In the genomic region with DNA sequence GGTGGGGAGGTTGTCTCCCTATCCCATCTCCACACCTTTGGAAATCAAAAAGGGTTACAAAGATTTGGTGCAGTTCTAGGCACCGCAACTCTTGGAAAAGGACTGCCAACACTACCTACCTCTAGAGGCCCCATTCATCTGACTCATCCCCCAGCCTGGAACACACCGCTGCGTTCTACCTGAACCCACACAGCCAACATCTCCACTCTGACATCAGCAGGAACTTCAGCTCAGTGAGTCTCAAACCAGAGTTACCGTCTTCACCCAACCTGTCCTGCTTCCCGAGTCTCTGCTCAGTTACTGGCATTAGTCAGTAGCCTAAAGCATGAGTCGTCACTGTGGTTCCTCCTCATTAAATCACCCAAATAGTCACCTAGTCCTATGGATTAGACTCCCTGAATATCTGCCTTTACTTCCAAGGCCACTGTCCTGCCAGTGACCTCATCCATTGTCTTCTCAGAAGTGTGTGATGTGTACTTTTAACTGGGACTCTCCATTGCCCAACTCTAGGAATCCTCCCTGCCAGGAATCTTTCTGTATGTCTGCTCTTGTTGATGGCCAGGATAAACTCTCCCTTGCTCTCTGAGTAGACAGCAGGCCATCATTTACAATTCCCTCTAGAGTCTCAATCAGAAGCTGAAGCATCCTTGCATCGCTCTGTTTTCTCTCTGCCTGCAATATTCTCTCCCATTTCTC, we compare ENCODE assay signal across 30 mouse cellular contexts.
DNase-seq lines count a peak whose midpoint lies in the region; ATAC-seq and TF ChIP-seq lines count a peak whose summit lies in the region.
"Had no signal": no experiment of that assay in that cellular context is flagged by ENCODE, and none has a peak within 500 bp of the region (broad histone marks: within the 10 kb centered on the region; RNA-seq: fewer than 3 reads in every experiment).

No protein-coding gene starts in this region.

- CTCF ChIA-PET in Patski (lab: Charles Lee) = no interaction called here

- peaks cover 29% of the 10 kb centered on the region for H3K4me1 ChIP-seq in intestine, embryonic 14.5 days (replicated peaks; ENCODE audit: control insufficient read depth, insufficient read depth, low read length)
- peaks cover 14% of the 10 kb centered on the region for H3K4me1 ChIP-seq in intestine, embryonic 16.5 days (ENCODE audit: control insufficient read depth, insufficient read depth, low read length)

- 85% methylated on average over 7 of the region's 7 CpGs for WGBS in intestine, embryonic 14.5 days
- 88% methylated on average over 7 of the region's 7 CpGs for WGBS in intestine, embryonic 16.5 days

- H3K27ac ChIP-seq in intestine, embryonic 14.5 days (ENCODE audit: low read depth) = no peak overlapping the region
- no peak overlapping the region for H3K27ac ChIP-seq in intestine, embryonic 16.5 days (ENCODE audit: low read length)
- H3K27ac ChIP-seq: embryonic facial prominence, embryonic 12.5 days; forebrain, embryonic 12.5 days; heart, adult 2 months; heart, embryonic 13.5 days; hindbrain, postnatal 0 days; liver, embryonic 15.5 days; midbrain, embryonic 13.5 days; neural tube, embryonic 13.5 days had no signal

- in situ Hi-C loops in Patski (cut with MboI; ENCODE audit: low pct_unique_long_range_greater_than_20kb) = loop anchor here (25.0 kb wide), 1 partner anchor 1143 kb away; no protein-coding TSS in a partner anchor

- H3K9ac ChIP-seq in intestine, embryonic 14.5 days (ENCODE audit: low read length) = no peak overlapping the region
- H3K9ac ChIP-seq in intestine, embryonic 16.5 days (ENCODE audit: low read depth, low read length) = no peak overlapping the region
- H3K9ac ChIP-seq: embryonic facial prominence, embryonic 12.5 days; forebrain, embryonic 12.5 days; heart, embryonic 13.5 days; liver, embryonic 15.5 days; midbrain, embryonic 13.5 days; neural tube, embryonic 13.5 days had no signal

- POLR2A ChIA-PET in Patski (lab: Charles Lee) = interaction anchor here (0.6 kb wide), 2 partner anchors 15 to 1129 kb away, joined by 3 read pairs; no protein-coding TSS in a partner anchor

- no peaks in the 10 kb centered on the region for H3K36me3 ChIP-seq in intestine, embryonic 14.5 days (ENCODE audit: control insufficient read depth, insufficient read depth, low read length)
- H3K36me3 ChIP-seq in intestine, embryonic 16.5 days (ENCODE audit: control insufficient read depth, insufficient read depth, low read length) = no peaks in the 10 kb centered on the region
- no peaks in the 10 kb centered on the region for H3K36me3 ChIP-seq in splenic B cell, adult 2 months (ENCODE audit: control insufficient read depth, insufficient read depth, low read length, poor library complexity, severe bottlenecking)
- H3K36me3 ChIP-seq: embryonic facial prominence, embryonic 12.5 days; forebrain, embryonic 12.5 days; heart, embryonic 13.5 days; liver, embryonic 15.5 days; midbrain, embryonic 13.5 days; neural tube, embryonic 13.5 days had no signal

- H3K9me3 ChIP-seq in intestine, embryonic 14.5 days (ENCODE audit: control insufficient read depth, low read length) = no peaks in the 10 kb centered on the region
- H3K9me3 ChIP-seq in intestine, embryonic 16.5 days (ENCODE audit: control insufficient read depth, low read length) = no peaks in the 10 kb centered on the region
- H3K9me3 ChIP-seq: embryonic facial prominence, embryonic 12.5 days; forebrain, embryonic 12.5 days; heart, embryonic 13.5 days; liver, embryonic 15.5 days; midbrain, embryonic 13.5 days; neural tube, embryonic 13.5 days had no signal

- DNase-seq in intestine, embryonic 14.5 days (ENCODE audit: low spot score) = peak; percentile 49
- peak; percentile 45 for DNase-seq in 416B (ENCODE audit: low read depth)
- DNase-seq in Patski (ENCODE audit: low read depth, low spot score) = peak; percentile 68
- DNase-seq in splenic B cell, adult 2 months (ENCODE audit: low read depth, low spot score) = peak; percentile 45
- no peak for DNase-seq in testis, postnatal 14 days (ENCODE audit: low spot score)
- DNase-seq: adrenal gland, postnatal 25 days; cerebellum, adult 11-12 months; cerebellum, adult 9-11 months; embryo, embryonic 11 days; gastrocnemius, postnatal 25 days; heart, adult 2 months; heart, postnatal 14 days; kidney, adult 9 months; kidney, postnatal 10 days; layer of hippocampus, postnatal 36 days; liver; lung, postnatal 4 days; right cerebral cortex, postnatal 25 days; spleen, adult 18-20 months; thymus, postnatal 14 days had no signal

- no peak for ATAC-seq in intestine, embryonic 14.5 days (replicated peaks; ENCODE audit: low FRiP score, low TSS enrichment, low read depth)
- ATAC-seq in intestine, embryonic 16.5 days = no peak
- ATAC-seq in Patski = peak; percentile 78
- no peak for ATAC-seq in erythroid progenitor cell, adult 5-6 weeks (replicated peaks; ENCODE audit: low FRiP score, poor library complexity, severe bottlenecking)
- ATAC-seq: hindbrain, postnatal 0 days; intestine, postnatal 0 days; midbrain, embryonic 13.5 days had no signal

- no peak overlapping the region for H3K4me2 ChIP-seq in intestine, embryonic 14.5 days (ENCODE audit: low read length)
- no peak overlapping the region for H3K4me2 ChIP-seq in intestine, embryonic 16.5 days (ENCODE audit: low read depth, low read length)
- H3K4me2 ChIP-seq: embryonic facial prominence, embryonic 12.5 days; forebrain, embryonic 12.5 days; heart, embryonic 13.5 days; liver, embryonic 15.5 days; midbrain, embryonic 13.5 days; neural tube, embryonic 13.5 days had no signal

- no peak overlapping the region for H3K4me3 ChIP-seq in intestine, embryonic 14.5 days (ENCODE audit: low read depth, low read length)
- H3K4me3 ChIP-seq in intestine, embryonic 16.5 days (ENCODE audit: low read length) = no peak overlapping the region
- H3K4me3 ChIP-seq: embryonic facial prominence, embryonic 12.5 days; forebrain, embryonic 12.5 days; heart, adult 2 months; heart, embryonic 13.5 days; liver, embryonic 15.5 days; midbrain, embryonic 13.5 days; neural tube, embryonic 13.5 days had no signal

- no peaks in the 10 kb centered on the region for H3K27me3 ChIP-seq in intestine, embryonic 14.5 days (replicated peaks; ENCODE audit: control insufficient read depth, insufficient read depth, low read length)
- H3K27me3 ChIP-seq in intestine, embryonic 16.5 days (replicated peaks; ENCODE audit: control insufficient read depth, insufficient read depth, low read length) = no peaks in the 10 kb centered on the region
- H3K27me3 ChIP-seq in Patski = no peaks in the 10 kb centered on the region
- H3K27me3 ChIP-seq in splenic B cell, adult 2 months (ENCODE audit: control insufficient read depth, insufficient read depth, low read length, poor library complexity, severe bottlenecking) = no peaks in the 10 kb centered on the region
- H3K27me3 ChIP-seq: embryonic facial prominence, embryonic 12.5 days; forebrain, embryonic 12.5 days; heart, embryonic 13.5 days; liver, embryonic 15.5 days; midbrain, embryonic 13.5 days; neural tube, embryonic 13.5 days had no signal

- no peak for TF ChIP-seq CTCF in Patski (IDR thresholded peaks at IDR 0.05)
